Mouse (Mus musculus) midbrain, embryonic 13.5 days (tissue): ENCODE data around the gene Dnajb5. TPM values are rescaled to one million over a fixed set of nuclear protein-coding genes. Genes with fewer than 3 reads are reported as not detected.
A peak's percentile ranks its signal among the peaks of the same experiment; 100 is the strongest.

ENCODE experiments used
- ATAC-seq: fragments of 200-750 bp; cut with Nextera tagmentation; 2 replicates; pipeline ENCODE4 v1.8.0; 2017; ENCODE audit warnings: mild to moderate bottlenecking, moderate TSS enrichment, moderate library complexity
- H3K27ac ChIP-seq: fragments of 300-500 bp; sonication (generic); 2 replicates; pipeline ENCODE4 v1.5.1; 2015; ENCODE audit warnings: inconsistent platforms, mild to moderate bottlenecking, moderate library complexity
- H3K27me3 ChIP-seq: fragments of 300-500 bp; sonication (generic); 2 replicates; pipeline ENCODE4 v1.6.1; 2015; ENCODE audit warnings: mild to moderate bottlenecking, inconsistent platforms
- H3K36me3 ChIP-seq: fragments of 300-500 bp; sonication (generic); 2 replicates; pipeline ENCODE4 v1.6.1; 2015; ENCODE audit warnings: mild to moderate bottlenecking, inconsistent platforms
- H3K4me1 ChIP-seq: fragments of 300-500 bp; sonication (generic); replicated peaks from 2 replicates; pipeline ENCODE4 v1.6.1; 2015; ENCODE audit warnings: inconsistent platforms
- H3K4me2 ChIP-seq: fragments of 300-500 bp; sonication (generic); replicated peaks from 2 replicates; pipeline ENCODE4 v1.6.1; 2015; ENCODE audit warnings: moderate library complexity, mild to moderate bottlenecking, inconsistent platforms
- H3K4me3 ChIP-seq: fragments of 300-500 bp; sonication (generic); replicated peaks from 2 replicates; pipeline ENCODE4 v1.5.1; 2015; ENCODE audit warnings: mild to moderate bottlenecking, inconsistent platforms
- H3K9ac ChIP-seq: fragments of 300-500 bp; sonication (generic); replicated peaks from 2 replicates; pipeline ENCODE4 v1.6.1; 2015; ENCODE audit warnings: mild to moderate bottlenecking, inconsistent platforms
- H3K9me3 ChIP-seq: fragments of 300-500 bp; sonication (generic); 2 replicates; pipeline ENCODE4 v1.6.1; 2016; ENCODE audit warnings: mild to moderate bottlenecking, inconsistent platforms
- WGBS: fragments of 180-500 bp; shearing (Covaris S2); methylation state at CpG from one replicate; pipeline ENCODE4 v1.1.7; 2015; 5-methylcytosine and 5-hydroxymethylcytosine counted together
- polyA plus RNA-seq: library from polyadenylated mRNA; unstranded; fragments of >200 nt; fragmentation: Nextera tagmentation; extraction: Ambion mirVana; gene quantifications from 2 replicates; pipeline ENCODE4 v1.2.1, GENCODE M21; 2015

The Dnajb5 gene
- 45.9 and 58.2 TPM in 2 replicates for polyA plus RNA-seq

GRCm38 (mm10) chr4:42949676-42950051 is at the start of gene Dnajb5:
Gene Dnajb5 (plus strand): TSS chr4:42949814.
- peak; percentile 94 for ATAC-seq
- Histone ChIP-seq H3K9me3 (no peaks in the 10 kb centered on the region), H3K4me1 (peaks cover 83% of the 10 kb centered on the region), H3K27ac (peak within 1 kb of the TSS; percentile 98), H3K36me3 (0 out of 2 replicates have a peak, but pooled peaks cover 9% of the 10 kb centered on the region), H3K4me3 (peak within 1 kb of the TSS; percentile 79), H3K27me3 (no peaks in the 10 kb centered on the region), H3K9ac (peak within 1 kb of the TSS; percentile 98), H3K4me2 (peak within 1 kb of the TSS; percentile 98)
- 1% methylated on average over 39 of the region's 39 CpGs for WGBS

- no peak overlapping the region for H3K9ac ChIP-seq
Measured at GRCm38 (mm10) chr4:42900878-42901277, 48.7 kb upstream of the Dnajb5 start.

GRCm38 (mm10) chr4:42902174-42902573 is 47.4 kb upstream of the Dnajb5 start:
- no peak for ATAC-seq
- Histone ChIP-seq H3K9ac (no peak overlapping the region), H3K27me3 (no peaks in the 10 kb centered on the region), H3K4me1 (peaks cover 8% of the 10 kb centered on the region), H3K27ac (no peak overlapping the region), H3K9me3 (no peaks in the 10 kb centered on the region), H3K4me2 (no peak overlapping the region), H3K4me3 (no peak overlapping the region), H3K36me3 (no peaks in the 10 kb centered on the region)
- 65% methylated on average over 9 of the region's 9 CpGs for WGBS

More at GRCm38 (mm10) chr4:42900878-42901277, 48.7 kb upstream of the Dnajb5 start:
- no peaks in the 10 kb centered on the region for H3K36me3 ChIP-seq
- H3K4me3 ChIP-seq = no peak overlapping the region
- no peaks in the 10 kb centered on the region for H3K27me3 ChIP-seq
- H3K4me1 ChIP-seq = peaks cover 8% of the 10 kb centered on the region
- no peak overlapping the region for H3K4me2 ChIP-seq
- H3K9me3 ChIP-seq = no peaks in the 10 kb centered on the region
- H3K27ac ChIP-seq = no peak overlapping the region
- WGBS = 57% methylated on average over 5 of the region's 5 CpGs
- ATAC-seq = no peak

- H3K9ac ChIP-seq = no peak overlapping the region
- H3K4me3 ChIP-seq = no peak overlapping the region
- 93% methylated on average over 5 of the region's 5 CpGs for WGBS
Measured at GRCm38 (mm10) chr4:42902730-42903129, 46.9 kb upstream of the Dnajb5 start.

GRCm38 (mm10) chr4:42903942-42904341 is 45.7 kb upstream of the Dnajb5 start:
- Histone ChIP-seq H3K9ac (no peak overlapping the region), H3K4me2 (no peak overlapping the region), H3K36me3 (no peaks in the 10 kb centered on the region), H3K27me3 (no peaks in the 10 kb centered on the region), H3K27ac (no peak overlapping the region), H3K9me3 (no peaks in the 10 kb centered on the region), H3K4me1 (peaks cover 8% of the 10 kb centered on the region), H3K4me3 (no peak overlapping the region)
- no peak for ATAC-seq
- WGBS = 88% methylated on average over 1 of the region's 1 CpGs

More at GRCm38 (mm10) chr4:42902730-42903129, 46.9 kb upstream of the Dnajb5 start:
- Histone ChIP-seq H3K27ac (no peak overlapping the region), H3K9me3 (no peaks in the 10 kb centered on the region), H3K4me1 (peaks cover 8% of the 10 kb centered on the region), H3K4me2 (no peak overlapping the region), H3K27me3 (no peaks in the 10 kb centered on the region), H3K36me3 (no peaks in the 10 kb centered on the region)
- ATAC-seq = no peak

DNA sequence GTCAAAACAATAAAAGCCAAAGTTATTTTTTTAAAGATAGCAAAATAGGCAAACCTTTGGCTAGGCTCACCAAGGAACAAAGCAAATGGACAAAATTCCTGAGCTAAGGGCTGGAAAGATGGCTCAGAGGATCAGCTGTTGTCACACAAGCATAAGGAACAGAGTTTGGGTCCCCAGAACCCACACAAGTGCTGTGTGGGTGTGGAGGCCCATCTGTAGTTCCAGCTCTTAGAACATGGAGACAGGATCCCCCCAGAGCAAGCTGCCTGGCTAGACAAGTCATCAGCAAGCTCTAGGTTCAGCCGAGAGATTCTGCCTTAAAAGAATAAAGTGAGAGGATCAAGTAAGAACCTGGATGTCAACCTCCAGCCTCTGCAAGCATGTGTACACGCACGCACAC is 45.1 kb upstream of the Dnajb5 start:
- WGBS = 73% methylated on average over 3 of the region's 3 CpGs
- Histone ChIP-seq H3K9ac (no peak overlapping the region), H3K4me1 (peaks cover 8% of the 10 kb centered on the region), H3K9me3 (no peaks in the 10 kb centered on the region), H3K36me3 (no peaks in the 10 kb centered on the region), H3K27ac (peak overlapping the region; percentile 31; the same call in 1 of the 2 replicates), H3K4me3 (no peak overlapping the region), H3K27me3 (no peaks in the 10 kb centered on the region), H3K4me2 (no peak overlapping the region)
- no peak for ATAC-seq

DNA sequence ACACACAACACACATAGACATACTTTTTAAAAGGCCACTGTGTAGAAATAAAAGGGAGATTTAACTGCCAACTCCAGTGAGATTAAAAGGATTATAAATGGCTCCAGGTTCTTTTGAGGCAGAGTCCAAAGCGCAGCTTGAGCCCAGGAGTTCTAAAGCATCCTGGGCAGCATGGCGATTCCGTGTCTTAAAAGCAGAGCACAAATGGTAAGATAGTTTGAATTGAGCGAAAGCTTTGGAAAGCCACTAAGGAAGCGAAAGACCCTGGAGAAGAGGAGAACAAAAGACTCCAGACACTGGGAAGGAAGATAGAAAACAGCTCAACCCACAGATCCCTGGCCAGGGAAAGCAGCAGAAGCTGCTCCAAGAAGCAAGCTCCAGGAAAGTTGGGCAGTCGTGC is 44.6 kb upstream of the Dnajb5 start:
- ATAC-seq = no peak
- H3K4me2 ChIP-seq = no peak overlapping the region
- H3K36me3 ChIP-seq = no peaks in the 10 kb centered on the region
- no peaks in the 10 kb centered on the region for H3K27me3 ChIP-seq
- 35% methylated on average over 6 of the region's 6 CpGs for WGBS
- no peak overlapping the region for H3K4me3 ChIP-seq
- H3K9ac ChIP-seq = no peak overlapping the region
- H3K4me1 ChIP-seq = peaks cover 8% of the 10 kb centered on the region
- no peaks in the 10 kb centered on the region for H3K9me3 ChIP-seq
- peak overlapping the region; percentile 31; the same call in 1 of the 2 replicates for H3K27ac ChIP-seq

DNA sequence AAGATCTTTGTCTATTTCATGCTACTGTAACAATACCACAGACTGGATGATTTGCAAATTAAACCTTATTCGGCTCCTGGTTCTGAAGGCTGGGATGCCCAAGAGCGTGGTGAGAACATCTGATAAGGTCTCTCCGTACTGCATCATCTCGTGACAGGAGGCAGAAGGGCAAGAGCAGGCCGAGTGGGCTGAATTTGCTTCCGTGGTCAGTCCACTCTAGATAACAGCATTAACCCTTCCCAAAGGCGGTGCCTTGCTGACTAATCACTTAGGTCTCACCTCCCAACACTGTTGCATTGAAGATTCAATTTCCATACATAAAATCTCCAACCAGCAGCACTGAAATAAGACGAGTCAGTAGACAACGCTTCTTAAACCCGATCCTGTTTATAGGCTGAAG is 36.2 kb upstream of the Dnajb5 start:
- H3K27me3 ChIP-seq = peaks cover 20% of the 10 kb centered on the region
- 58% methylated on average over 10 of the region's 10 CpGs for WGBS
- peaks cover 12% of the 10 kb centered on the region for H3K4me1 ChIP-seq
- H3K9ac ChIP-seq = no peak overlapping the region
- ATAC-seq = no peak
- H3K36me3 ChIP-seq = no peaks in the 10 kb centered on the region
- H3K4me2 ChIP-seq = no peak overlapping the region
- no peak overlapping the region for H3K4me3 ChIP-seq
- H3K27ac ChIP-seq = no peak overlapping the region
- H3K9me3 ChIP-seq = no peaks in the 10 kb centered on the region

DNA sequence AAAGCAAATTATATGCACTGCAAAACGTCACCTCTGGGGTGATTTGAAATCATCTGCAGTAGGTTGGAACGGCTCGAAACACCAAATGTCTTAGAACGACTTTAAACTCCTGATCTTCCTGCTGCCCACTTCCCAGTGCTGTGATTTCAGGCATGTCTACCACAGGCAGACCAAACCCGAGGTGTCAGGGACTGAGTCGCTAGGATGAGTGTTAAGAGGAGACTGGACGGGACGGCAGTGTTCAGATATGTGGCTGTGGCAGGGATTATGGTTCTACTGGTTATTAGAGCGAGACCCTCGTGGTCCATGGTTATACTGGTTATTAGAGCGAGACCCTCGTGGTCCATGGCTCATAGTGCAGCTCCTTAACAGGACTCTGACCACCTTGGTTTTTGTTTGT is 34.3 kb upstream of the Dnajb5 start:
- H3K4me1 ChIP-seq = peaks cover 12% of the 10 kb centered on the region
- H3K4me2 ChIP-seq = no peak overlapping the region
- no peak overlapping the region for H3K9ac ChIP-seq
- no peak overlapping the region for H3K27ac ChIP-seq
- ATAC-seq = no peak
- 86% methylated on average over 12 of the region's 12 CpGs for WGBS
- H3K36me3 ChIP-seq = no peaks in the 10 kb centered on the region
- H3K4me3 ChIP-seq = no peak overlapping the region
- no peaks in the 10 kb centered on the region for H3K9me3 ChIP-seq
- peaks cover 23% of the 10 kb centered on the region for H3K27me3 ChIP-seq

- H3K4me2 ChIP-seq = 0 out of 2 replicates have a peak overlapping the region, but pooled peaks have one; percentile 80
- 68% methylated on average over 1 of the region's 1 CpGs for WGBS
- peaks cover 16% of the 10 kb centered on the region for H3K4me1 ChIP-seq
- no peak for ATAC-seq
- no peaks in the 10 kb centered on the region for H3K36me3 ChIP-seq
- no peak overlapping the region for H3K27ac ChIP-seq
- no peak overlapping the region for H3K9ac ChIP-seq
- H3K9me3 ChIP-seq = no peaks in the 10 kb centered on the region
- peak overlapping the region; percentile 66; the same call in 1 of the 2 replicates for H3K4me3 ChIP-seq
- peaks cover 23% of the 10 kb centered on the region for H3K27me3 ChIP-seq
Measured at GRCm38 (mm10) chr4:42915966-42916365, 33.6 kb upstream of the Dnajb5 start.

- H3K9ac ChIP-seq = peak within 1 kb of the TSS; percentile 84
- peak within 1 kb of the TSS; percentile 80 for H3K4me2 ChIP-seq
- WGBS = 1% methylated on average over 36 of the region's 90 CpGs
- H3K36me3 ChIP-seq = no peaks in the 10 kb centered on the region
- H3K27ac ChIP-seq = peak within 1 kb of the TSS; percentile 60
- H3K27me3 ChIP-seq = peaks cover 23% of the 10 kb centered on the region
- peaks cover 17% of the 10 kb centered on the region for H3K4me1 ChIP-seq
- no peaks in the 10 kb centered on the region for H3K9me3 ChIP-seq
- ATAC-seq = peak; percentile 88
- H3K4me3 ChIP-seq = peak within 1 kb of the TSS; percentile 66
Measured at GRCm38 (mm10) chr4:42916617-42917401, 32.8 kb upstream of the Dnajb5 start, which contains the start of gene Phf24. Gene Phf24 (plus strand): TSS chr4:42916660.

GRCm38 (mm10) chr4:42917402-42917774 is 32.2 kb upstream of the Dnajb5 start:
- peak overlapping the region; percentile 44; the same call in 1 of the 2 replicates for H3K27ac ChIP-seq
- H3K9ac ChIP-seq = peak overlapping the region; percentile 84
- peak overlapping the region; percentile 80 for H3K4me2 ChIP-seq
- H3K36me3 ChIP-seq = no peaks in the 10 kb centered on the region
- H3K27me3 ChIP-seq = peaks cover 23% of the 10 kb centered on the region
- 3% methylated on average over 19 of the region's 26 CpGs for WGBS
- H3K4me1 ChIP-seq = peaks cover 23% of the 10 kb centered on the region
- peak overlapping the region; percentile 66 for H3K4me3 ChIP-seq
- H3K9me3 ChIP-seq = no peaks in the 10 kb centered on the region
- ATAC-seq = peak; percentile 75
